ENCODE assay signal across 8 mouse cellular contexts in the genomic region with DNA sequence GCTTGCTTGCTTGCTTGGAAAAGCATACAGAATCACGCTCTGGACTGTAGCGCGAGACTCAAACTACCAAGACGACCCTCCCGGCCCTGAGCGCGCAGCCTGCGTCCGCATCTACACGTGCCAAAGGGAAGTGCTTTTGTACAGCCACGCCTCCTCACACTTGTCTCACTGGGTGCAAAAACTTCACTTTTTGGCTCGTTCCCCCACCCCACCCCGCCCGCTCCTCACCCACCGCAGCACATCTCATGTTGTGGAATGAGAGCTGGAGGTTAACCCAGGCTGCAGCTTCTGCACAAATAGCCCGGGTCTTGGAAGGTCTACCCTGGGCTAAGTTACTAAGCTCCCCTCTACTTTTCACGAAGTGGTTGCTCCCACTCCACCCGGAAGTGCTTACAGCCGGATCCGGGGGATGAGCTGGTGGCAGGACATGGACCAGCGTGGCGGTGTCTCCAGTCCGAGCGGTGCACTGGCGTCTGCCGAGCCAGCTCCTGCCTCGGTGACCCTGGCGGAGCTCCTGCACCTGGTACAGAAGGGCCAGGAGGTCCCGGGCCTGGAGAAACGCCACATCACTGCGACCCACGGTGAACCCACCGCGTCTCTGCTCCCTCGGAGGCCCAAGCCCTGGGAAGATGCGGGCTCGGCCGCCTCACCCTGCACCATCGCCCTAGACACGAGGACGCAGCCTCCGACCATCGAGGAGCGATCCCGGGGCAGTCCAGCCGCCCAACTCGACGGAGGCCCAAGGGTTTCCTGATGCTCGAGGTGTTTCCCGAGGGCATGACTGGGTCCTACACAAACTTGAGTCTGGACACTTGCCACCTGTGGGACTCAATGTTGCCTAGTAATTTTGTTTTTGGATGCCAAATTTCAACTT. TPM values are rescaled to one million over a fixed set of nuclear protein-coding genes. Genes with fewer than 3 reads are reported as not detected.
DNase-seq lines count a peak whose midpoint lies in the region; ATAC-seq lines count a peak whose summit lies in the region.

A gene (plus strand): TSS at position 232 of the 874 bp plus-strand sequence.

- ATAC-seq in common myeloid progenitor, adult 5-6 weeks (replicated peaks; ENCODE audit: low read depth, poor library complexity, severe bottlenecking), result peak; percentile 69

- H3K4me1 ChIP-seq in megakaryocyte, embryonic 14.5 days, result peaks cover 44% of the 10 kb centered on the region

- H3K9me3 ChIP-seq in megakaryocyte, embryonic 14.5 days, result no peaks in the 10 kb centered on the region

- H3K27me3 ChIP-seq in megakaryocyte, embryonic 14.5 days (replicated peaks), result no peaks in the 10 kb centered on the region

- H3K36me3 ChIP-seq in megakaryocyte, embryonic 14.5 days (replicated peaks; ENCODE audit: low read length), result peaks cover 32% of the 10 kb centered on the region

- DNase-seq in WW6 (ENCODE audit: low read depth, low spot score), result peak; percentile 74
- peak; percentile 72 to 77 for DNase-seq in gastrocnemius, adult 8-10 months (ENCODE audit: low spot score in 2 of 2)
- peak; percentile 63 for DNase-seq in hindlimb bud, embryonic 11.5 days (ENCODE audit: extremely low spot score, low read depth, low spot score)
- DNase-seq in left cerebral cortex, adult 8-10 months (ENCODE audit: low spot score in 2 of 2), result peak; percentile 73 to 78
- DNase-seq in right cerebral cortex, postnatal 10 days (ENCODE audit: low spot score in 2 of 2), result peak; percentile 89 to 92
- peak; percentile 77 for DNase-seq in urinary bladder, postnatal 25 days (ENCODE audit: low spot score)

- peak within 1 kb of the TSS; percentile 98 for H3K4me3 ChIP-seq in megakaryocyte, embryonic 14.5 days (replicated peaks)

RNA-seq across cellular contexts. Expression of the gene that starts here (rescaled TPM):
- total RNA-seq in common myeloid progenitor, adult 5-6 weeks (2017), result 15.3 and 16.2 TPM in 2 replicates
- 10 to 100 TPM; 37.5 to 45.9 (median 39.9) TPM for total RNA-seq in gastrocnemius, adult 8-10 months (2022)
- 1 to 10 TPM; 6.4 to 6.9 (median 6.7) TPM for total RNA-seq in left cerebral cortex, adult 8-10 months (2022)
- polyA plus RNA-seq in megakaryocyte, embryonic 14.5 days (2012; ENCODE audit: insufficient read depth, low replicate concordance), result 143 and 286 TPM in 2 replicates

Comparison
In these comparisons a context has a peak if more than half of its experiments do, and no peak if none do; other contexts are left out.
1. Peak in every context shown above with its lines: DNase-seq, ATAC-seq and H3K4me3 ChIP-seq.